Mouse (Mus musculus) forebrain, embryonic 12.5 days (tissue): ENCODE data around the gene Idh2. TPM values are rescaled to one million over a fixed set of nuclear protein-coding genes. Genes with fewer than 3 reads are reported as not detected.

Experiments
- ATAC-seq: fragments of 200-750 bp; cut with Nextera tagmentation; 2 replicates; pipeline ENCODE4 v1.8.0; 2017; ENCODE audit warnings: moderate TSS enrichment; ENCODE audit not compliant: low FRiP score
- H3K27ac ChIP-seq: fragments of 300-500 bp; sonication (generic); 2 replicates; pipeline ENCODE4 v1.5.1; 2016; ENCODE audit warnings: mild to moderate bottlenecking
- H3K27me3 ChIP-seq: fragments of 300-500 bp; sonication (generic); 2 replicates; pipeline ENCODE4 v1.6.1; 2016; ENCODE audit warnings: mild to moderate bottlenecking
- H3K36me3 ChIP-seq: fragments of 300-500 bp; sonication (generic); replicated peaks from 2 replicates; pipeline ENCODE4 v1.6.1; 2016; ENCODE audit warnings: mild to moderate bottlenecking
- H3K4me1 ChIP-seq: fragments of 300-500 bp; sonication (generic); 2 replicates; pipeline ENCODE4 v1.6.1; 2016
- H3K4me2 ChIP-seq: fragments of 300-500 bp; sonication (generic); 2 replicates; pipeline ENCODE4 v1.6.1; 2016; ENCODE audit warnings: mild to moderate bottlenecking, moderate library complexity
- H3K4me3 ChIP-seq: fragments of 300-500 bp; sonication (generic); replicated peaks from 2 replicates; pipeline ENCODE4 v1.5.1; 2016; ENCODE audit warnings: mild to moderate bottlenecking
- H3K9ac ChIP-seq: fragments of 300-500 bp; sonication (generic); 2 replicates; pipeline ENCODE4 v1.6.1; 2016; ENCODE audit warnings: mild to moderate bottlenecking
- H3K9me3 ChIP-seq: fragments of 300-500 bp; sonication (generic); 2 replicates; pipeline ENCODE4 v1.6.1; 2016
- WGBS: fragments of 180-500 bp; shearing (Covaris S2); methylation state at CpG from one replicate; pipeline ENCODE4 v1.1.7; 2016; 5-methylcytosine and 5-hydroxymethylcytosine counted together
- polyA plus RNA-seq: library from polyadenylated mRNA; unstranded; fragments of >200 nt; fragmentation: Nextera tagmentation; extraction: Ambion mirVana; gene quantifications from 2 replicates; pipeline ENCODE4 v1.2.1, GENCODE M21; 2016

Idh2 gene
- polyA plus RNA-seq, 1 experiment from 2014 or later = 369 TPM

GRCm38 (mm10) chr7:80063244-80063643 lies 51.9 kb downstream of the Idh2 start:
- H3K36me3 ChIP-seq = no peaks in the 10 kb centered on the region
- H3K4me3 ChIP-seq = no peak overlapping the region
- H3K4me2 ChIP-seq = peak overlapping the region; percentile 19
- H3K4me1 ChIP-seq = peaks cover 59% of the 10 kb centered on the region
- WGBS = 68% methylated on average over 5 of the region's 5 CpGs
- no peaks in the 10 kb centered on the region for H3K9me3 ChIP-seq
- H3K27ac ChIP-seq = peak overlapping the region; percentile 65
- no peaks in the 10 kb centered on the region for H3K27me3 ChIP-seq
- peak; percentile 34; the same call in 1 of the 2 replicates for ATAC-seq
- H3K9ac ChIP-seq = peak overlapping the region; percentile 17; the same call in 1 of the 2 replicates

- no peak overlapping the region for H3K27ac ChIP-seq
- ATAC-seq = no peak
- 89% methylated on average over 17 of the region's 17 CpGs for WGBS
- no peaks in the 10 kb centered on the region for H3K36me3 ChIP-seq
- no peaks in the 10 kb centered on the region for H3K27me3 ChIP-seq
- no peak overlapping the region for H3K4me3 ChIP-seq
- no peaks in the 10 kb centered on the region for H3K9me3 ChIP-seq
- peaks cover 64% of the 10 kb centered on the region for H3K4me1 ChIP-seq
- no peak overlapping the region for H3K9ac ChIP-seq
- no peak overlapping the region for H3K4me2 ChIP-seq
Measured at GRCm38 (mm10) chr7:80062083-80062826, 52.9 kb downstream of the Idh2 start.

- ATAC-seq = no peak
- no peak overlapping the region for H3K9ac ChIP-seq
- H3K27ac ChIP-seq = no peak overlapping the region
- H3K4me2 ChIP-seq = no peak overlapping the region
- H3K9me3 ChIP-seq = no peaks in the 10 kb centered on the region
- H3K4me1 ChIP-seq = peaks cover 76% of the 10 kb centered on the region
- H3K36me3 ChIP-seq = no peaks in the 10 kb centered on the region
- H3K4me3 ChIP-seq = no peak overlapping the region
- 87% methylated on average over 10 of the region's 10 CpGs for WGBS
- H3K27me3 ChIP-seq = no peaks in the 10 kb centered on the region
Measured at GRCm38 (mm10) chr7:80060012-80060778, 55.0 kb downstream of the Idh2 start.

DNA sequence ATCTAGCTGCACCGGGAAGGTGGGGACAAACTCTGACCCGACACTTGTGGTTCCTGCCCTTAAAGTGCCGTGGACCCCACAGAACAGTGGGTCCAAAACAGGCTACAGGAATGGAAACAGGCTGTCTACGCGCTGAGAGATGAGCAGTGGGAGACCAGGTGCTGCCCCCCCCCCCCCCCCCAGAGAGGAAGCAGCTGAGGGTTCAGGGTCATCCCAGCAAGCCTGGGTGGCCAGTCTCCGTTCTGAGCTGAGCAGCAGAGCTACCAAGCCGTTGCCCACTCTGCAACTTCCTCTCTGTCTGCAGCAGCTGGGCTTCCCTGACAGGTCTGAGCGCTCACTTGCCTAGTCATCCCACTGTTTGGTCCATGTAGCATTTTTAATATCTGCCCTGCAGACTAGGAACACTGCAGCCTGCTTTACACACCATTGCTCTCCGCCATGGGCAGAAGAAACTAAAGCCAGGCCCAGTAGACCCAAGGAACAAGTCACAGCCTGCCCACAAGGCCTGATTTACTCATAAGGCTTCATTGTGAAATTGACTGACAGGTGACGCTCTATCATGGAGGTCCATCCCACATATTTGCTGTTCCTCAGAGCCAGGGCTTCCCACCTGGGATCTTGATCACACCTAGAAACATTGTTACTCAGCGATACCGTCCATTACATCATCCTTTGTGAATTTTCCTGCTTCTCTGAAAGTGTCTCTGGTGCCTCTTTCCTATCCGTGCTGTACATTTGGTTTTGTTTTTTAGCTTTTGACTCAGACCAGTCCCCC lies 55.9 kb downstream of the Idh2 start:
- Histone ChIP-seq H3K4me1 (peaks cover 75% of the 10 kb centered on the region), H3K36me3 (no peaks in the 10 kb centered on the region), H3K4me3 (no peak overlapping the region), H3K9ac (no peak overlapping the region), H3K4me2 (no peak overlapping the region), H3K27ac (peak overlapping the region; percentile 80; the same call in 1 of the 2 replicates), H3K9me3 (no peaks in the 10 kb centered on the region), H3K27me3 (no peaks in the 10 kb centered on the region)
- no peak for ATAC-seq
- 81% methylated on average over 13 of the region's 13 CpGs for WGBS

GRCm38 (mm10) chr7:80058405-80059063 lies 56.7 kb downstream of the Idh2 start:
- ATAC-seq = no peak
- Histone ChIP-seq H3K9ac (no peak overlapping the region), H3K4me3 (no peak overlapping the region), H3K4me1 (peaks cover 69% of the 10 kb centered on the region), H3K4me2 (no peak overlapping the region), H3K9me3 (no peaks in the 10 kb centered on the region), H3K27me3 (no peaks in the 10 kb centered on the region), H3K36me3 (0 out of 2 replicates have a peak, but pooled peaks cover under 1% of the 10 kb centered on the region), H3K27ac (peak overlapping the region; percentile 80)
- 85% methylated on average over 4 of the region's 4 CpGs for WGBS

DNA sequence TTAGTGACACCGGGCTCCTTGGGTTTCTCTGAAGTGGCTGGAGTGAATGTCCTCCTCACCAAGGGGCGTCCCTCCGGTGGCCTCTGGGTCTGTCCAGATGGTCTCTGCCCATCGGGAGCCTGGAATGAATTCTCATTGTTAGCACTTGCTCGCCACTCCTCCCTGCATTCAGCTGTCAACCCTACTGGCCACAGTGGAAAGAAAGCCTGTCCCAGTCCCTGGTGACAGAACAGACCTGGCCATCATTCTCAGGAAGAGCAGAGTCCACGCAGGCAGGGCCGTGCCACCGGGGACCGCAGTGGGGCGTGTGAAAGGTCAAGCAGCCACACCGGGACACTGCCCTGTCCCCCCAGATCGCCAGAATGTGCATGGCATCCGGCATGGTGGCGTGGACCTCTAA lies 57.4 kb downstream of the Idh2 start:
- H3K9me3 ChIP-seq = no peaks in the 10 kb centered on the region
- H3K4me3 ChIP-seq = no peak overlapping the region
- peak; percentile 37; the same call in 1 of the 2 replicates for ATAC-seq
- 25% methylated on average over 14 of the region's 14 CpGs for WGBS
- H3K36me3 ChIP-seq = peaks cover 8% of the 10 kb centered on the region; the same call in 1 of the 2 replicates
- peak overlapping the region; percentile 8; the same call in 1 of the 2 replicates for H3K9ac ChIP-seq
- peak overlapping the region; percentile 80 for H3K27ac ChIP-seq
- H3K4me2 ChIP-seq = peak overlapping the region; percentile 5; the same call in 1 of the 2 replicates
- H3K27me3 ChIP-seq = no peaks in the 10 kb centered on the region
- peaks cover 61% of the 10 kb centered on the region for H3K4me1 ChIP-seq

DNA sequence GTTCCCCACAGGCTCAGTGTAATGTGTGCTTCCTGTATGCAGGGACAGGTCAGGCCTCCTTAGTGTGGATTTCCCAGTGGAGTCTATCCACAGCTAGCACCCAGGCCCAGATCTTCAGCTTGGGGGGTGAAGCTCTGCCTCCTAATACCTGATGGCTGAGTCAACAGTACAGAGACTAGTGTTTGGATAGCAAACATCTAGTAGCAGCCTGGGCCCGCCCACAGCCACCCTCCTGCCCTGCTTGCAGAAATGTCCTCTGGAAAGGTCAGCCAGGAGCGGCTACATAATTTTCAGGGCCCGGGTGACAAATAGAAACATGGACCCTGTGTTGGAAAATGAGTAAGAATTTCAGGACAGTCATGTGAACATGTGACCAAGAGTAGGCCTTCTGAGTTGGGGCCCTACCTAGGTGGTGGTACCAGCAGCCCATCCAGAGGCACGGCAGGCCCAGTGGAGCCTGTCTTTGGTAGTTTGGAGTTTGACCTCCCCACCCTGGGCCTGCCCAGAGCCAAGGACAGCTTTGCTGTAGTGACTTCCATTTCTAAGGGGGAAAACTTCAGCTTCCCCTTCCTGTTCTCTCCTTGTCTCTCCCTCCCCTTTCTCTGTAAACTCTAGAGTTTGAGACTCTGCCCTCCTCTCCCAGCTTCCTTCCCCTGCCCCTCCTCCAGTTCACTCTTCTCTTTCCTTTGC lies 58.0 kb downstream of the Idh2 start:
- H3K36me3 ChIP-seq = peaks cover 8% of the 10 kb centered on the region; the same call in 1 of the 2 replicates
- no peak for ATAC-seq
- H3K27me3 ChIP-seq = no peaks in the 10 kb centered on the region
- peak overlapping the region; percentile 21; the same call in 1 of the 2 replicates for H3K9ac ChIP-seq
- no peaks in the 10 kb centered on the region for H3K9me3 ChIP-seq
- H3K4me1 ChIP-seq = peaks cover 59% of the 10 kb centered on the region
- peak overlapping the region; percentile 5; the same call in 1 of the 2 replicates for H3K4me2 ChIP-seq
- H3K4me3 ChIP-seq = no peak overlapping the region
- 68% methylated on average over 4 of the region's 4 CpGs for WGBS
- peak overlapping the region; percentile 80 for H3K27ac ChIP-seq

- Histone ChIP-seq H3K9me3 (no peaks in the 10 kb centered on the region), H3K36me3 (peaks cover 8% of the 10 kb centered on the region; the same call in 1 of the 2 replicates), H3K27me3 (no peaks in the 10 kb centered on the region), H3K4me1 (peaks cover 57% of the 10 kb centered on the region), H3K9ac (no peak overlapping the region), H3K4me3 (no peak overlapping the region), H3K4me2 (no peak overlapping the region), H3K27ac (no peak overlapping the region)
- ATAC-seq = no peak
- 86% methylated on average over 12 of the region's 12 CpGs for WGBS
Measured at GRCm38 (mm10) chr7:80055781-80056180, 59.4 kb downstream of the Idh2 start.

GRCm38 (mm10) chr7:80053147-80053546 lies 62.0 kb downstream of the Idh2 start:
- peaks cover 52% of the 10 kb centered on the region for H3K4me1 ChIP-seq
- no peaks in the 10 kb centered on the region for H3K27me3 ChIP-seq
- no peak overlapping the region for H3K9ac ChIP-seq
- H3K36me3 ChIP-seq = peaks cover 8% of the 10 kb centered on the region; the same call in 1 of the 2 replicates
- H3K9me3 ChIP-seq = no peaks in the 10 kb centered on the region
- H3K27ac ChIP-seq = no peak overlapping the region
- WGBS = 91% methylated on average over 9 of the region's 9 CpGs
- no peak for ATAC-seq
- H3K4me2 ChIP-seq = no peak overlapping the region
- H3K4me3 ChIP-seq = no peak overlapping the region

DNA sequence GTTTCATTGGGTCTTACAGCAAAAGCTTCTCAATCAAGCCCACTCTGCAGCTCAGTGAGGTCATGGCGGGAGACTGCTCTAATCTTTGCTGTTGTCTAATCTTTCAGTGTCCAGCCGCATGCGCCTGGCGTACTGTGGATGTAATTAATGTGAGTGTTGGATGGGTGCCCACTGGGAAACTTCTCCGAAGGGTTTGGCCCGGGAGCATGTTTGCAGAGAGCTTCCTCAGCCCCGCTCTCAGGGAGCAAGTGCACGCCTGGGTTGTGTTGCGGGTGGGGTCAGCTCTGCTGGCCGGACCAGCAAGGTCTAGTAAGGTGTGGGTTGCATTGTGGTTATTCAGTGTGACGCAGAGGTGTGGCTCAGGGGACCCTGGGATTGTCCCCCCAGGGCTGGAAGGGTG lies 62.9 kb downstream of the Idh2 start:
- Histone ChIP-seq H3K27ac (no peak overlapping the region), H3K4me1 (peaks cover 49% of the 10 kb centered on the region)
- 73% methylated on average over 11 of the region's 11 CpGs for WGBS

GRCm38 (mm10) chr7:80051835-80052234 lies 63.4 kb downstream of the Idh2 start:
- Histone ChIP-seq H3K27ac (no peak overlapping the region), H3K4me2 (no peak overlapping the region), H3K9me3 (no peaks in the 10 kb centered on the region), H3K36me3 (peaks cover 8% of the 10 kb centered on the region; the same call in 1 of the 2 replicates), H3K4me3 (no peak overlapping the region), H3K9ac (no peak overlapping the region), H3K4me1 (peaks cover 45% of the 10 kb centered on the region), H3K27me3 (no peaks in the 10 kb centered on the region)
- no peak for ATAC-seq
- 77% methylated on average over 6 of the region's 6 CpGs for WGBS

More for the DNA sequence above, 62.9 kb downstream of the Idh2 start:
- H3K36me3 ChIP-seq = peaks cover 8% of the 10 kb centered on the region; the same call in 1 of the 2 replicates
- no peak overlapping the region for H3K9ac ChIP-seq
- no peaks in the 10 kb centered on the region for H3K9me3 ChIP-seq
- H3K27me3 ChIP-seq = no peaks in the 10 kb centered on the region
- no peak for ATAC-seq
- H3K4me2 ChIP-seq = no peak overlapping the region
- no peak overlapping the region for H3K4me3 ChIP-seq
